Mouse (Mus musculus) ovary, postnatal 10 days (tissue): ENCODE measurements around the gene Mllt6.
"Not testable (repeated sequence)": the region's sequence is repeated elsewhere in the genome, so short reads cannot be mapped to it uniquely, and the experiment has no call there.

Source experiments
- DNase-seq: peaks from one replicate; pipeline ENCODE4 v3.0.0; 2022; ENCODE audit warnings: low spot score

Mllt6 gene

GRCm38 (mm10) chr11:97648541-97648940, 14.7 kb upstream of the Mllt6 start:
- not testable (repeated sequence) for DNase-seq

DNA sequence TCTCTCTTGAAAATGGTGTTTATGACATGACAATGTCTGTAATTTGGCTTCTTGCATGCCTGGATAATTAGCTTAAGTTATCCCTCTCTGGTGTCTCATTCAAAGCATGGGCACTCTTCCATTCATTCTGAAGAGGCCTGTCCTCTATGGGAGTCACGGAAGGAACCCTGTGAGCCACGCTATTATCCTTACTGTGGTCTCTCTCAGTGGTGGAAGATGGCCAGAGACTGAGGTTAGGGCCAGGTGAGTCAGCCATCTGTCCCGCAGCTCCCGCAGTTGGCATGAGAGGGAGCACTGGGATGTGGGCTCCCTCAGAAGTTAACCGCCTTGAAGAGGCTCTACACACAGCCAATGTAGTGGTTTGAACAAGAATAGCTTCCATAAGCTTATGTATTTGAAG, 12.9 kb upstream of the Mllt6 start:
- DNase-seq: no peak

DNA sequence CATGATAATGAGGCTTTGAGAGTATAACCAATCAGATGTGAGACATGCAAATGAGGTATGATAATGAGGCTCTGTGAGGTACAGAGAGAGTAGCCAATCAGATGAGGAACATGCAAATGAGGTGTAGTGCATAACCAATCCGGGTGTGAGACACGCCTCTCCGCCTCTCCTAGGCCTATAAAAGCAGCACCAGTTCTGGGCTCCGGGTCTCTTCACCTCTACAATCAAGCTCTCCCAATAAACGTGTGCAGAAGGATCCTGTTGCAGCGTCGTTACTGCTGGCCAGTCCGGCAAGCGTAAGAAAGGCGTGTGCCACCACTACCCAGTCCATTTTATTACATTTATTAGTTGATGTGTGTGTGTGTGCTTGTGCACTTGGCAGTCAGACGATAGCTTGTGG, 9.8 kb upstream of the Mllt6 start:
- DNase-seq: not testable (repeated sequence)

DNA sequence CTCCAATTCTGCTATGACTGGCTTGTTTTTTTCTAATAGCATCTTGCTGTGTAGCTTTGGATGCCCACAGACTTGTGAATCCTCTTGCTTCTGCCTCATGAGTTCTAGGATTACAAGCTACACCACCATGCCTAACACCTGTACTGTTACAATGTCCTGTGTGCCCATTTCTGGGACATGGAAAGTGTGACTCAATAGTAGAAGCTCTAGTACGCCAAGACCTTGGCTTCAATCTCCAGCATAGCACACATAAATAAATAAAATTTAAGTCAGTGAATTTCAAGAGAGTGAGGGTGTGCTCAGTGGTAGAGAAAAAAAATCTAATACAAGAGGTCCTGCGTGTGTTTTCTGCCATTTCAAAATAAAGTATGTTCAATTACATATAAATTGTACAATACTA, 9.0 kb upstream of the Mllt6 start:
- DNase-seq: no peak

DNA sequence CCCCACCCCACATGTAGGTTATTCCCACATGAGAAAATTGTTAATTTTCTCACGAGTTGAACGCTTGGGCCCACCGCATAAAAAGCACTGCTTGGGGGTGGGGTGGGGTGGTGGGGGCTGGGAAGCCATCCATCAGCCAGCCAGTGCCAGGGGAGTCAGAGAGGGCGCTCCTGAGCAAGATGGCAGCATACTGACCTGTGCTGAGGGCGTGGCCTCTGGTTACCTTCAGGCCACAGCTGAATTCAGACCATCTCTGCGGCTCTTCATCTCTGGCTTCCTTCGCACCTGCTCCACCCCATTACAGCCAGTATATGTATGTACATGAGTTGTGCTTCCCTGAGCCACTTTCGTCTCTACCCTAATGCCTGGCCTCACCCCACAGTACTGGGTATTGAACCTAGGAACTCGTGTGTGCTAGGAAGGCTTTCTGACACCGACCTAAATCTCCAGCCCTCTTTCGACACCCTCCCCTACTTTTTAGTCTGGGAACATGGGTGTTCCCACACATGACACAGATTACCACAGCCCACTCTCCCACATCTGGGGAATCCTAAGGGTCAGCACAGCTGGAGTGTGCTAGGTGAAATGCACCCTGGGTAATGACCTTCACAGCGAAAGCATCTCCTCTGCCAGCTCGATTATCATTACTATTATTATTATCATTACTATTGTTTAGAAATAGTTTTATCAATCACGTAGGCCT, 6.8 kb upstream of the Mllt6 start:
- no peak for DNase-seq

DNA sequence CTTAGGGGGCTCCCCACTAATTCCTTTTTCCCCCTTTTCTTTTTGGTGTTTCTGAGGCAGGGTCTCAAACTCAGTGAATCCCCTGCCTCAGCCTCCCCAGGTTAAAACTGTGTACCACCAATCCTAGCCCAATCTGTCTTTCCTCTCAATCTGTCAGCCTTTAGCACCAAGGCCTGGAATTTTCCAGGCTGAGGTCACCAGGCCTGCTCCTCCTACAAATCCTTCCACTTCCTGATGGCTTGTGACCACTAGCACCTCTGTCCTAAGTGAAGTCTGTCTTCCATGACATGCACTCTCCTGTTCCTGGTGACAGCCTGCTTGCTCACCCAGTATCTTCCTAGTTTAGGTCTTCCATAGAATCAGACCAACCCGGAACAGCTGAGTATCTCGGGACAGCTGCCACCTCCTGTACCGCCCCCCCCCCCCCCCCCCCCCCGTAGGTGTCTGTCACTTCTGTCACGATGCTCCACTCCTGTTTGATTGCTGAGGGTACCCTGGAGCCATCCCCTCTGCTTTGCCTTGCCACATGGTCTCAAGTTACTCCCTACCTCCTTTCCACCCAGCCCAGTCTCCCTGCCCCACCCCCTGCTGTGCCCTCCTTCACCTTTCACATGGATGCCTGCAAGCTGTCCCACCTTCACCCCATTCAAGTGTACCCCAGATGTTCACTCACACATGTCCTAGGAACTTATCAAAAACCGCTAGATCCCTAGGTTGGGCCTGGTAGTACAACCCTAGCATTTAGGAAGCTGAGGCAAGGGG, 5.8 kb upstream of the Mllt6 start:
- no peak for DNase-seq

GRCm38 (mm10) chr11:97657967-97658366, 5.2 kb upstream of the Mllt6 start:
- not testable (repeated sequence) for DNase-seq

DNA sequence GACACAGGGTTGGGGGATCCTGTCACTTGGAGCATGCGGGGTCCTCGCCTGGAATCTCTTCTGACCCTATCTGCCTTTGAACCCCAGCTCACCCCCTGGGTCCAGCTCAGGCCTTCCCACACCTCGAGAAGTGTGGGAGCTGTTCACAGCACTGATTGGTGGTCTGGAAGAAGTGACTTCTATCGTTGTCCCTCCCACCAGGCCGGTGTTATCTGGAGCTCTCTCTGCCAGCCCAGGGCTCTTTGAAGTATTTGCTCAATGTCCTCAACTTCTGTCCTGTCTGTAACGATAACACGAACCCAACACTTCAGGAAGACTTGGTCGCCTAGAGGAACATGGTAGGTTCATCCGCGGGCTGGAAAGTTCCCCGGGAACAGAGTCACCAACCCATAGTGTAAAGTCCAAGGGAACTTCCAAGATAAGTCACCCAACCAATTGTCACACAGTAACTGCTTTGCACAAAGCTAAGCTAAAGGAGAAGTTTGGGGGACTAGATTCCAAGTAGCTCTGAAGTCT, 4.4 kb upstream of the Mllt6 start:
- no peak for DNase-seq

DNA sequence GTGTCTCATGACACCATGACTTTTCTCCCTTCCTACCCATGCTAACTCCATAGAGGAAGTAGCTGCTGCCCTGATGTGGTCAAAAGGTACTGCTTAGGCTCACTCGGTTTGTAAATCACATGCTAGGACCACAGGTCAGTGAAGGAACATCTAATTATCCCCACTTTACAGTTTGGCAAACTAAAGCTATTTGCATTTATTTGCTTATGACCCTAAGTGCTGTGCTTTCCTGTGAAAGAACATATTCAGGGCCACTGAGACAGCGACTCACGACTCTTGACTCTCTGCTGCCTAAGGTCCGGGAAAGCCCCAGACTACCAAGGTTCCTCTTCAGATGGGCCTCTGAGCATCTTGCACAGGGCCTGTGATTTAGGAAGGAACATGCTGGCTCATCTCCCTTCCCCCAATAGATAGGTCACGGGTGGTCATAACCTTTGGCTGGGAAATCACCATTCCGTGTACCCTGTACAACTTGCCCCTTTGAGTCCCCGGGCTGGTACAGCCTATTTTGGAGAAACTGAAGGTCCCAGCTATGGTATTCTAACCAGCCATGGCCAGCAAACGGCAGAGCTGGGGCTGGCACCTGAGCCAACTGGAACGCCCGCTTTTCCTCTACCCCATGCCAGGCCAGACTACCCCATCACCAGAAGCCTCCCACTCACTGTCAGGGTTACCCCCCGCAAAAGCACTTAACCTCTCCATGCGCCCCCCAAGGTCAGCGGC, 3.8 kb upstream of the Mllt6 start:
- no peak for DNase-seq

DNA sequence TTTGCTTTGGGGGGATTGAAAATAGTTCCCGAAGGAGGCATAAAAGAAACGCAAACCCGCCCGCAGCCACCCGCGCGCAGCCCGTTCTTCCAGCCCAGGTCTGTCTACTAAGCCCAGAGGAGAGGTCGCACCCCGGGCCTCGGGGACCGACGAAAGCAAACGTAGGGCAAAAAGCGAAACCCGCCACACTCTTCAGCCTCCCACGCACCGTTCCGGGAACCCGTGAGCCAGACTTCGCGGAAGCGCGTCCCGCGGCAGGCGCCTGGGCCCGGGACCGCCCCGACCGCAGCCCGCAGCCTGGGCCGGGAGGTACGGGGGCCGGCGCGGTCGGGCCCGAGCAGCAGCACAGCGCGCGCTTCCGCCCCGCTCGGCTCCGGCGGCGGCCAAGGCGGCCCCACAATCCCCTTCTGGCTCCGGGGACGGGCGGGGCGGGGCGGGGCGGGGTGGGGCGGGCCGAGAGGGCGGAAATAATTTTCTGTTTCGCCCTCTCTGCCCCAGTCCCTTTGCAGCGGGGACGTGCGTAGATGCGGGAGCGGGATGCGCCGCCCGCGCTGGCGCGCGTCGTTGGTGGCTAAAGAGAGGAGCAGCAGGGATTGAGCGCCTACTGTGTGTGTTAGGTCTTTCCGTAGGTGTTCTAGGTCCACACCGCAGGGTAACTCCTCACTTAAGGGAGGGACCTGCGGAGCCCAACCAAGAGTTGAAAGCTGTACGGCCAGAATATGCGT, 3.1 kb upstream of the Mllt6 start:
- DNase-seq: no peak

DNA sequence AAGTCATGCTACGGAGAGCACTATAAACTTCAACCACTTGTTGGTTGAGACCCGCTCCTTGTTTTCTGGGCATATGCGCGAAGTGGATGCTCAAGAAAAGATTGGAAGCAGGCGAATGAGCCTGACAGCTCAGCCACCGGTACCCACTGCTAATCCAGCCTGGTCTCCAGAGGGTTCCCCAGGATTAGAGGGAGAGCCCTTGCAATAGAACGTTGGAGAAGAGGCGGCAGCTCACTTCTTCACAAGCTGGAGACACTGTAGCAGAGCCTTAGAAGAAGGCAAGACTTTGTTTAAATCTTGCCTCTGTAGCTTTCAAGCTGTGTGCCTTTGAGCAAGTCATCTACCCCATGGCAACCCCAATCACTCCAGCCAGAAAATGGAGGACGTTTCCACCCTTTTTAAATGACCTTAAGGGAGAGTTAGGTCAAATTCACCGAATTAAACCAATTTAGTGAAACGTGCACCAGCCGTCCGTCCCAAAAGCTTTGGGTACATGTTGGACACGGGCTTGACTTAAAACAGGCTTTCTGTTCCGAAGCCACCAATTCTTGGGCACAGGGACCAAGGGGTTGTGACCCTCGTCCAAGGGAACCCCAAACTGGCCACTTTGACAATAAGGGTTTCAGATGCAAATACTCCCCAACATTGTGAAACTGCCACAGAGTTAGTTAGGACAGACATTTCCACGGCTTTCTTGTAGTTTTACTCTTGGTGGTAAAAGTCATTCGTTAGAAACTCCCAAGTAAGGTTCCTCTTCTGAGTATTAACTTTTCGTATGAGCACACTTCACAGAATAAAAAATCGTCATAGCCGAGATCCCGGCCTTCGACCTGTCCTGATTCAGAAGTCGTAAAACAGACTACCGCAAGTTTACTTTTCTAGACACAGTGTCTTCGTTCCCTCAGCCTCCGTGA, 2.2 kb upstream of the Mllt6 start:
- no peak for DNase-seq

- no peak for DNase-seq
These were observed 1.5 kb upstream of the Mllt6 start for GRCm38 (mm10) chr11:97661648-97662133.

DNA sequence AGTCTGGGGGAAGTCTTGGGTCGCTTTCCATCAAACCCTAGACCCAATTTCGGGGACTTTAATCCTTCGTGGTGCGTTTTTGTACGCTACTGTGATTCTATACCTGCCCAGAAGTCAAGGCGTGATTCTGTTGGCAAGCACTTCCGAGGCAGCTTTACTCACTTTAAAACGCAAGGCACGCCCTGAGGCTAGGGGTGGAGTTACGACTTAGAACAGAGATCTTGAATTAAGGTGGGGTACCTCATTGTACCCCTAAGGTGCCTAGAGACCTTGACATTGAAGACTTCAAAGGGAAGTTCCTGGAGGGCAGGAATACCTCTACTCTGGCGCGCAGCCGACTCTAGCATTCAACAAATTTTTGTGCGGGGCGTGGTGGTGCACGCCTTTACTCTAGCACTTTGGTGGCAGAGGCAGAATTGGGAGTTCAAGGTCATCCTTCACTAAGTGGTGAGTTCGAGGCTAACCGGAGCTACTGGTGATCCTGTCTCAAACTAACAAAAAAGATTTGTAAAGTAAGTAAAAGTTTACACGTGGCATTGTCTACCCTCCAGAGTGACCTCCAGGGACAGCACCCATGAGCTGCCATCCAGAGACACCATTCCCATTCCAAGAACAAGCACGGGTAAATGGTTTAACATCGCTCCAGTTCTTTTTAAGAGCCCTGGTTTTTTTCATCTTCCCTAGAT, 864 bp upstream of the Mllt6 start:
- DNase-seq: no peak

DNA sequence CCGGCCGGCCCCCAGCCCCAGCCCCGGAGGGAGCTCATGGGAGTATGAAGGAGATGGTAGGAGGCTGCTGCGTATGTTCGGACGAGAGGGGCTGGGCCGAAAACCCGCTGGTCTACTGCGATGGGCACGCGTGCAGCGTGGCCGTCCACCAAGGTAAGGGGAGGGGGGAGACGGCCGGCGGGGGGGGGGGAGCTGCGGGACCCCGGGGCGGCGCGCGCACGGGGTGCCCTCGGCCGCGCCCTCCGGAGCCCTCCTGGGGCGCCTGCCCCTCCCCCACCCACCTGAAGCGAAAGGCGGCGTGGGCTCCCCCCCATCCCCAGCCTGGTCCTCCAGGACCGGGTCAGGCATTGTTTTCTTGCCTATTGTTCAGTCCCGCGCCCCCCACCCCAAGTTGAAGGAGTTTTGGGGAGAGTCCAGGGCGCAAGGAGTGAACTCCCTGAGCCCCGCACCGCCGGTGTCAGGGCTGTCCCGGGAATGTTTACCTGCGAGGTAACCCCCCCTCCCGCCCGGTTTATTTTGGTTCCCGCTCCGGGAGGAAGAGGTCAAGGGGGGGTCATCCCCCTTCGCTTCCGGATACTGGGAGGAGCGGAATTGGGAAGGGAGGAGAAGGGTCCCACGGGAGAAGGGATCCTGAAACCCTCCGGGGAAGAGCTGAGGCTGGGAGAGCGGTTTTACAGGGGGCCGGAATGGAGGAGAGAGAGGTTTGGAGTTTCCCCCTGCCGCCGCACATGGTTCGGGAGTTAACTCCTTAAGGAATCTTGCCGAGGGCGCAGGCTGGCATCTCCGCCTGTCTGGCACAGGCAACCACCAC, 519 bp downstream of the Mllt6 start:
- no peak for DNase-seq

- DNase-seq: no peak
These were observed 1.1 kb downstream of the Mllt6 start for GRCm38 (mm10) chr11:97664339-97664665.

DNA sequence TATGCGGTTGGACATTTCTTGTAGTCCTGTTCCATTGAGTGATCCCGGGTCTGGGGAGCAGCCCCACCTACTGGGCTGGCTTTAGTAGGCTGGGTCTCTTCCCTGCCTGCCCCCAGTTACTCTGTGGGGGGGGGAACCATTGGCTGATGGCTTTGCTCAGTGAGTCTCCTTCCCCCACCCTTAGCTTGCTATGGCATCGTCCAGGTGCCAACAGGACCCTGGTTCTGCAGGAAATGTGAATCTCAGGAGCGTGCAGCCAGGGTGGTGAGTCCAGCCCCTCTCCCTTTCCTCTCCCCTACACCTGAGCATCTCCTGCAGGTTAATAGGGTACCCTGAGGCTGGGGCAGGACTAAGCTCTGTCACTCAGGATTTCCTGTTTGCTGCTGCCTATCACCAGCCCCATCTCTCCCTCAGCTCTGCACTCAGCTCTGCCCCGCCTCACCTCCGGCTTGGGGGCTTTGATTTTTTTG, 1.6 kb downstream of the Mllt6 start:
- DNase-seq: no peak

GRCm38 (mm10) chr11:97665431-97665830, 2.2 kb downstream of the Mllt6 start:
- DNase-seq: no peak

GRCm38 (mm10) chr11:97666221-97666620, 3.0 kb downstream of the Mllt6 start:
- no peak for DNase-seq

GRCm38 (mm10) chr11:97666794-97667193, 3.6 kb downstream of the Mllt6 start:
- no peak for DNase-seq
